Mouse (Mus musculus) liver, embryonic 14.5 days (tissue): ENCODE data around the gene Ndufa3.

Experiments
- CTCF ChIP-seq: IDR thresholded peaks from 2 replicates; pipeline ENCODE4 v1.5.1; 2016; ENCODE audit warnings: antibody characterized with exemption, low read depth, control low read depth
- EP300 ChIP-seq: IDR thresholded peaks from 2 replicates; pipeline ENCODE4 v1.6.1; 2016; ENCODE audit warnings: antibody characterized with exemption, low read depth

DNA sequence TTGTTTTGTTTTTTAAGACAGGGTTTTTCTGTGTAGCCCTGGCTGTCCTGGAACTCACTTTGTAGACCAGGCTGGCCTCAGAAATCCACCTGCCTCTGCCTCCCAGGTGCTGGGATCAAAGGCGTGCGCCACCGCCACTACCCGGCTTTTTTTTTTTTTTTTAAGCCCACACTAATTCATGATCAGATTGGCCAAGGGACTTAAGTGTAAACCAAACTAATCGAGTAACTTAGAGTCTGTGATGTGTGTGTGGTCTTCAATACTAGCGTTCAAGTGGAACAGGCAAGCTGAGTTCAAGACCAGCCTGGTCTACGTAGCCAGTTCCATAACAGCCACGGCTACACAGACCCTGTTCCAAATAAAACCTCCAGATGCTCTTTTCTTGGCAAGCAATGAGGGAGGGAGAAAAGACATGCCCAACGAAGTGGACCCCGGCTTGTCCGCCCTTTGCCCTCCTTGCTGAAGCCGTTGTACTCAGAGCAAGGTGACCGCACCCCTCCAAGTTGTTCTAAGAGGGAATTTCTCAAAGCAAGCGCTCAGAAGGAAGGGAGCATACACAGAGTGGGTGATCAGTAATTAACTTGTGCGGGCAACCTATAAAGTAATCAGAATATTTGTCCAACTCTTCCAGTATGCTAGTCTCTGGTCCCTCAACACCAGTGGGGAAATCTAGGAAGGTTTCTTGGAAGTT is 47.5 kb downstream of the Ndufa3 start:
- no peak for TF ChIP-seq CTCF
- no peak for TF ChIP-seq EP300
